ENCODE assay signal across 12 mouse cellular contexts in genomic region chr1:146792826-146793225, GRCm38 (mm10).
DNase-seq lines count a peak whose midpoint lies in the region; ATAC-seq and TF ChIP-seq lines count a peak whose summit lies in the region.
"Had no signal": no experiment of that assay in that cellular context is flagged by ENCODE, and none has a peak within 500 bp of the region (broad histone marks: within the 10 kb centered on the region; RNA-seq: fewer than 3 reads in every experiment).

No protein-coding gene starts in this region.

- no peak overlapping the region for H3K9ac ChIP-seq in hindbrain, postnatal 0 days (replicated peaks; ENCODE audit: low read length)
- no peak overlapping the region for H3K9ac ChIP-seq in hindbrain, embryonic 14.5 days
- H3K9ac ChIP-seq: liver, embryonic 15.5 days had no signal

- no peaks in the 10 kb centered on the region for H3K4me1 ChIP-seq in hindbrain, postnatal 0 days (ENCODE audit: insufficient read depth, low read length)
- H3K4me1 ChIP-seq in hindbrain, embryonic 14.5 days (replicated peaks; ENCODE audit: control insufficient read depth, insufficient read depth, low read length): no peaks in the 10 kb centered on the region
- H3K4me1 ChIP-seq: liver, embryonic 15.5 days had no signal

- no peak overlapping the region for H3K4me3 ChIP-seq in hindbrain, postnatal 0 days (ENCODE audit: low read length)
- no peak overlapping the region for H3K4me3 ChIP-seq in hindbrain, embryonic 14.5 days (replicated peaks; ENCODE audit: low read length)
- H3K4me3 ChIP-seq: left cerebral cortex, adult 2 months; liver, embryonic 15.5 days had no signal

- H3K27ac ChIP-seq in hindbrain, postnatal 0 days: no peak overlapping the region
- no peak overlapping the region for H3K27ac ChIP-seq in hindbrain, embryonic 14.5 days
- H3K27ac ChIP-seq: left cerebral cortex, adult 2 months; liver, embryonic 15.5 days had no signal

- TF ChIP-seq CTCF in hindbrain, postnatal 0 days (IDR thresholded peaks at IDR 0.05; ENCODE audit: low read depth): no peak

- no peak for ATAC-seq in hindbrain, postnatal 0 days
- no peak for ATAC-seq in hindbrain, embryonic 14.5 days (ENCODE audit: low FRiP score)
- ATAC-seq: intestine, postnatal 0 days had no signal

- no peaks in the 10 kb centered on the region for H3K36me3 ChIP-seq in hindbrain, postnatal 0 days (ENCODE audit: insufficient read depth, low read length)
- no peaks in the 10 kb centered on the region for H3K36me3 ChIP-seq in hindbrain, embryonic 14.5 days (replicated peaks; ENCODE audit: control insufficient read depth, insufficient read depth)
- H3K36me3 ChIP-seq: liver, embryonic 15.5 days had no signal

- H3K9me3 ChIP-seq in hindbrain, postnatal 0 days (ENCODE audit: low read length): no peaks in the 10 kb centered on the region
- no peaks in the 10 kb centered on the region for H3K9me3 ChIP-seq in hindbrain, embryonic 14.5 days (ENCODE audit: control insufficient read depth, low read length)
- H3K9me3 ChIP-seq: liver, embryonic 15.5 days had no signal

- no peaks in the 10 kb centered on the region for H3K27me3 ChIP-seq in hindbrain, postnatal 0 days (ENCODE audit: insufficient read depth, low read length)
- no peaks in the 10 kb centered on the region for H3K27me3 ChIP-seq in hindbrain, embryonic 14.5 days (ENCODE audit: control insufficient read depth, insufficient read depth, low read length)
- H3K27me3 ChIP-seq: liver, embryonic 15.5 days had no signal

- DNase-seq in adrenal gland, postnatal 14 days: peak; percentile 32
- DNase-seq in adrenal gland, adult 18-20 months (ENCODE audit: low spot score in 2 of 2): no peak
- peak; percentile 48 for DNase-seq in hindbrain, postnatal 0 days (ENCODE audit: low spot score)
- DNase-seq in hindbrain, embryonic 14.5 days (ENCODE audit: low spot score): no peak
- DNase-seq in right cerebral cortex, postnatal 10 days (ENCODE audit: low spot score in 2 of 2): peak; percentile 40 to 53
- DNase-seq in right cerebral cortex, postnatal 25 days: no peak
- no peak for DNase-seq in thymus, postnatal 4 days
- DNase-seq in urinary bladder, adult 2 months (ENCODE audit: low spot score): no peak
- DNase-seq: B cell, adult 2 months had no signal

- H3K4me2 ChIP-seq in hindbrain, postnatal 0 days (ENCODE audit: low read depth, low read length): no peak overlapping the region
- no peak overlapping the region for H3K4me2 ChIP-seq in hindbrain, embryonic 14.5 days (replicated peaks)
- H3K4me2 ChIP-seq: liver, embryonic 15.5 days had no signal

Comparison
In these comparisons a context has a peak if more than half of its experiments do, and no peak if none do; other contexts are left out.
1. DNase-seq: peak in adrenal gland, postnatal 14 days (single experiment), hindbrain, postnatal 0 days (single experiment) and right cerebral cortex, postnatal 10 days (2 of 2); none in adrenal gland, adult 18-20 months (0 of 2), hindbrain, embryonic 14.5 days (single experiment), right cerebral cortex, postnatal 25 days (single experiment), thymus, postnatal 4 days (single experiment) and urinary bladder, adult 2 months (single experiment).